Mouse (Mus musculus) adrenal gland, postnatal 10 days (tissue): ENCODE data around the gene Camk2d. TPM values are rescaled to one million over a fixed set of nuclear protein-coding genes. Genes with fewer than 3 reads are reported as not detected.

ENCODE experiments used
- DNase-seq: peaks from one replicate; pipeline ENCODE4 v3.0.0; 2021; ENCODE audit warnings: mixed read lengths
- total RNA-seq, 2 experiments: library from RNA; stranded (reverse); gene quantifications; 2 replicates each; pipeline ENCODE4 v1.2.3; 2021

The Camk2d gene
- total RNA-seq, 2 experiments from 2014 or later, result 65.2 to 73.8 TPM

GRCm38 (mm10) chr3:126751377-126752098, 155.4 kb downstream of the Camk2d start:
- DNase-seq, result no peak

- DNase-seq, result no peak
These were observed 156.9 kb downstream of the Camk2d start for GRCm38 (mm10) chr3:126752978-126753377.

GRCm38 (mm10) chr3:126758398-126758797, 162.3 kb downstream of the Camk2d start:
- DNase-seq, result no peak

- DNase-seq, result no peak
These were observed 164.5 kb downstream of the Camk2d start for GRCm38 (mm10) chr3:126760608-126761007.

GRCm38 (mm10) chr3:126764745-126765144, 168.6 kb downstream of the Camk2d start:
- DNase-seq, result no peak

- DNase-seq, result no peak
These were observed 174.0 kb downstream of the Camk2d start for GRCm38 (mm10) chr3:126770056-126770455.

- no peak for DNase-seq
These were observed 174.9 kb downstream of the Camk2d start for GRCm38 (mm10) chr3:126771032-126771431.

- peak; percentile 86 for DNase-seq
These were observed 175.4 kb downstream of the Camk2d start for GRCm38 (mm10) chr3:126771541-126771940.

- DNase-seq, result no peak
These were observed 179.9 kb downstream of the Camk2d start for GRCm38 (mm10) chr3:126776001-126776400.

GRCm38 (mm10) chr3:126777101-126777500, 181.0 kb downstream of the Camk2d start:
- no peak for DNase-seq

- no peak for DNase-seq
These were observed 181.8 kb downstream of the Camk2d start for GRCm38 (mm10) chr3:126777879-126778278.

GRCm38 (mm10) chr3:126780014-126780615, 184.0 kb downstream of the Camk2d start:
- DNase-seq, result no peak

- DNase-seq, result no peak
These were observed 197.2 kb downstream of the Camk2d start for GRCm38 (mm10) chr3:126793035-126793964.

GRCm38 (mm10) chr3:126795904-126796303, 199.8 kb downstream of the Camk2d start:
- no peak for DNase-seq

GRCm38 (mm10) chr3:126797025-126797424, 200.9 kb downstream of the Camk2d start:
- DNase-seq, result no peak

GRCm38 (mm10) chr3:126797810-126798209, 201.7 kb downstream of the Camk2d start:
- DNase-seq, result no peak

- DNase-seq, result no peak
These were observed 206.9 kb downstream of the Camk2d start for GRCm38 (mm10) chr3:126802988-126803387.

- no peak for DNase-seq
These were observed 208.9 kb downstream of the Camk2d start for GRCm38 (mm10) chr3:126804968-126805367.

- DNase-seq, result no peak
These were observed 210.0 kb downstream of the Camk2d start for GRCm38 (mm10) chr3:126806145-126806544.

GRCm38 (mm10) chr3:126809915-126810314, 213.8 kb downstream of the Camk2d start:
- DNase-seq, result no peak

- no peak for DNase-seq
These were observed 214.4 kb downstream of the Camk2d start for GRCm38 (mm10) chr3:126810372-126811090.

GRCm38 (mm10) chr3:126811646-126812045, 215.5 kb downstream of the Camk2d start:
- no peak for DNase-seq
